Comparison of ENCODE assay signal across 8 mouse cellular contexts in the genomic region with DNA sequence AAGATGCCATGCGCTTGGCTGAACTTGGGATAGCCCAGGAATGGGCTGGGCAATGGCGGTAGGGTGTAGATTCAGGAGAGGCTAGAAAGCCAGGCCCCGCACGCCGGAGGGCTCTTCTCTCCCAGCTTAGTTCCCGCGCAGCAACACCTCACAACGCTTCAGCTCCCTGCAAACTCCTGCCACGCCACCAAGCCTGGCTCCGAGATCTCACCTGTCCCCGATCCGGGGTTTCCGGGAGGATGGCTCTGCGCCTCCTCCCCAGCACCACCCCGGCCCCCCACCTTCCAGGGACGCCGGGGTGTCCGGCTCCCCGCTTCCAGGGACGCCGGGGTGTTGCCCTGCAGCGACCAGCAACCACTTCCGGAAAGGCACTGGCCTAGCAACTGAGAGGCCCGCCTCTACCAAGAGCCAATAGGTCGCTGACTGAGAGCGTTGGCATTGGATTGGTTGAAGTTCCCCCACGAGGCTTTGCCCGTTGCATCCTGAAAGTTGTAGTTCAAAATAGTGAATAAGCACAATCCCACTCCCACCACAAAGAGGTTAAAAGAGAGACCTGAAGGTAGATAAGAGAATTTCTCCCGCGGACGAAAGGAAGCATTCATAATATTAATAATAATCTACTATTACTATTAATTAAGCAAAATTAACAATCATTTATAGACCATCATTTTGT. TPM values are rescaled to one million over a fixed set of nuclear protein-coding genes. Genes with fewer than 3 reads are reported as not detected.
DNase-seq lines count a peak whose midpoint lies in the region; ATAC-seq lines count a peak whose summit lies in the region.

Gene Cep164 (minus strand): TSS at position 401 of the 673 bp plus-strand sequence.

- peak; percentile 91 for DNase-seq in adipocyte (ENCODE audit: low spot score)
- DNase-seq in embryo, embryonic 10 days (ENCODE audit: low spot score), result peak; percentile 95
- DNase-seq in gastrocnemius, postnatal 10 days, result peak; percentile 75
- DNase-seq in induced T-regulatory cell, adult 2 months (ENCODE audit: low read depth), result peak; percentile 92
- DNase-seq in left cerebral cortex, adult 9 months (ENCODE audit: low spot score in 2 of 2), result peak; percentile 76 to 93
- DNase-seq in right cerebral cortex, postnatal 14 days, result peak; percentile 77
- peak; percentile 82 to 86 for DNase-seq in urinary bladder, postnatal 36 days (ENCODE audit: low spot score in 2 of 2)

- peak; percentile 96 for ATAC-seq in megakaryocyte progenitor cell, adult 5-6 weeks (replicated peaks; ENCODE audit: poor library complexity)

RNA-seq across cellular contexts. Expression of gene Cep164, which starts in this region (rescaled TPM):
- 1 to 10 TPM; 3.3 to 7.2 TPM for total RNA-seq in gastrocnemius, postnatal 10 days (2021)
- total RNA-seq in megakaryocyte progenitor cell, adult 5-6 weeks (2015), result 9.7 and 15.5 TPM in 2 replicates
- 16.2 and 19.8 TPM in 2 replicates for total RNA-seq in megakaryocyte progenitor cell, adult 5-6 weeks (2017)

Comparison
In these comparisons a context has a peak if more than half of its experiments do, and no peak if none do; other contexts are left out.
1. Peak in every context shown above with its lines: DNase-seq and ATAC-seq.